Mouse (Mus musculus) G1E (cell line): ENCODE results near the gene Jag2.

Experiments
- CTCF ChIP-seq: IDR thresholded peaks from 2 replicates; pipeline ENCODE4 v1.5.1; 2012; ENCODE audit warnings: low read depth, low read length, inconsistent platforms, mixed read lengths
- GATA1 ChIP-seq: IDR thresholded peaks from 2 replicates; pipeline ENCODE4 v1.6.1; 2012; ENCODE audit warnings: borderline replicate concordance, low read length, inconsistent platforms, mixed read lengths
- GATA2 ChIP-seq: IDR thresholded peaks from 2 replicates; pipeline ENCODE4 v1.6.1; 2012; ENCODE audit warnings: low read depth, low read length, inconsistent platforms, borderline replicate concordance
- POLR2AphosphoS5 ChIP-seq: IDR thresholded peaks from 2 replicates; pipeline ENCODE4 v1.6.1; 2012; ENCODE audit warnings: low read depth, low read length, inconsistent platforms; ENCODE audit not compliant: insufficient replicate concordance
- TAL1 ChIP-seq: conservative IDR thresholded peaks from 2 replicates; pipeline ENCODE4 v1.6.1; 2012; ENCODE audit warnings: low read depth, low read length, inconsistent platforms, mixed read lengths

GRCm38 (mm10) chr12:112932647-112933046, 3.1 kb upstream of the Jag2 start:
- no peak for TF ChIP-seq CTCF
- no peak for TF ChIP-seq GATA1
- TF ChIP-seq GATA2 = no peak
- TF ChIP-seq TAL1 = no peak
- no peak for TF ChIP-seq POLR2AphosphoS5
